Mouse (Mus musculus) testis, adult 10 weeks (tissue): ENCODE results near the gene Rap1gap. TPM values are rescaled to one million over a fixed set of nuclear protein-coding genes. Genes with fewer than 3 reads are reported as not detected.

Source experiments
- polyA plus RNA-seq: library from polyadenylated mRNA; stranded (reverse); fragments of 350-450 nt; fragmentation: Illumina TruSeq; extraction: RNeasy Lipid Tissue Mini Kit (QIAGEN cat#74804); gene quantifications from one replicate; pipeline ENCODE4 v1.2.3, GENCODE M21; 2014; ENCODE audit warnings: low read depth, low replicate concordance

Rap1gap gene
- polyA plus RNA-seq: 0.21 TPM

DNA sequence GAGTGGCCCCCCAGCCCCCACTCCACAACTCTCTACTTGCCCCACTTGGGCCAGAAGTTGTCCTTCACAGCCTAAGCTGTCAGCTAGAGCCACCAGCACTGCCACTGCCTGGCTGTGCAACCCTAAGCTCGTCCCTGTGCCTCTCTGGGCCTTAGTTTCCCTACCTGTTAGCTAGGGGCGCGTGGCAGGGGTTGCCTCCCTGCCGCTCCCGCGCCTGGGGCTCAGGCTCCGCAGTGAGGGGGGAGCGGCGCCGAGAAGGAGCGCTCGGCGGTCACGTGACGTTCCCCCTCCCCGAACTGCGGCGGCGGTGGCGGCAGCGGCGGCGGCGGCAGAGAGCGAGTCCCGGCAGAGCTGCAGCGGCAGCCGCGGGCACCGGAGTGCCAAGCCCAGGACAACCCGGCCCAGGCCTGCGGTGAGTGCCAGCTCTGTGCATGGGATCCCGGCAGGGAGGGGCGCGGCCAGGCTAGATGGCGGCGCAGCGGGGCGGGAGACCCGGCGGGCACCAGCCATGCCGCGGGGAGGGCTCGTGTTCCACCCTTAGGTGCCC, at the start of gene Rap1gap:
TSS of gene Rap1gap (plus strand) at position 294 of the 547 bp plus-strand sequence.

Other genes with a start within 250 kb of the Rap1gap start
- gene Cela3b, start 234.2 kb upstream of the Rap1gap start, polyA plus RNA-seq: not detected
- gene 1700013G24Rik, start 211.4 kb upstream of the Rap1gap start, polyA plus RNA-seq: 19.4 TPM
- 0.03 TPM for gene Hspg2, start 196.0 kb upstream of the Rap1gap start, polyA plus RNA-seq
- not detected for gene Ldlrad2, start 90.2 kb upstream of the Rap1gap start, polyA plus RNA-seq
- 66.2 TPM for gene Usp48, start 71.0 kb upstream of the Rap1gap start, polyA plus RNA-seq
- gene Alpl, start 131.7 kb downstream of the Rap1gap start, polyA plus RNA-seq: 1.6 TPM
- 2.0 TPM for gene Ece1, start 197.5 kb downstream of the Rap1gap start, polyA plus RNA-seq